ENCODE assay signal across 22 mouse cellular contexts in genomic region chr14:120845172-120845571, GRCm38 (mm10).
A peak's percentile ranks its signal among the peaks of the same experiment; 100 is the strongest.
DNase-seq lines count a peak whose midpoint lies in the region; ATAC-seq and TF ChIP-seq lines count a peak whose summit lies in the region.
"Had no signal": no experiment of that assay in that cellular context is flagged by ENCODE, and none has a peak within 500 bp of the region (broad histone marks: within the 10 kb centered on the region; RNA-seq: fewer than 3 reads in every experiment).

No protein-coding gene starts in this region.

- H3K9me3 ChIP-seq in heart, embryonic 12.5 days (replicated peaks): no peaks in the 10 kb centered on the region
- no peaks in the 10 kb centered on the region for H3K9me3 ChIP-seq in heart, embryonic 11.5 days (replicated peaks; ENCODE audit: control insufficient read depth, low read length)
- H3K9me3 ChIP-seq: embryonic facial prominence, embryonic 10.5 days; embryonic facial prominence, embryonic 12.5 days; forebrain, embryonic 13.5 days; forebrain, embryonic 15.5 days had no signal

- H3K27ac ChIP-seq in heart, embryonic 12.5 days (ENCODE audit: poor library complexity, severe bottlenecking): peak overlapping the region; percentile 92
- H3K27ac ChIP-seq in heart, embryonic 11.5 days (ENCODE audit: low read depth, low read length): no peak overlapping the region
- no peak overlapping the region for H3K27ac ChIP-seq in thymus, adult 2 months (ENCODE audit: control insufficient read depth, insufficient read depth, low read length)
- H3K27ac ChIP-seq: embryonic facial prominence, embryonic 10.5 days; embryonic facial prominence, embryonic 12.5 days; forebrain, embryonic 13.5 days; forebrain, embryonic 15.5 days had no signal

- DNase-seq in ES-CJ7 (ENCODE audit: low read depth, low spot score): peak; percentile 52
- peak; percentile 66 for DNase-seq in R1 (ENCODE audit: low read depth, low spot score)
- no peak for DNase-seq in thymus, postnatal 36 days
- DNase-seq in thymus, adult 2 months: no peak
- DNase-seq: adrenal gland, adult 8-10 months; adrenal gland, postnatal 14 days; adrenal gland, postnatal 36 days; cerebellum, adult 11-12 months; cerebellum, adult 2 months; cerebellum, adult 9-10 months; cerebellum, postnatal 10 days; cerebellum, postnatal 25 days; forebrain, postnatal 0 days had no signal

- peaks cover 32% of the 10 kb centered on the region for H3K4me1 ChIP-seq in heart, embryonic 12.5 days (replicated peaks)
- H3K4me1 ChIP-seq in heart, embryonic 11.5 days (ENCODE audit: control insufficient read depth, insufficient read depth, low read length): peaks cover 18% of the 10 kb centered on the region; the same call in 1 of the 2 replicates
- no peaks in the 10 kb centered on the region for H3K4me1 ChIP-seq in thymus, adult 2 months (replicated peaks; ENCODE audit: control insufficient read depth, insufficient read depth, low read length)

- H3K9ac ChIP-seq in heart, embryonic 12.5 days: no peak overlapping the region
- H3K9ac ChIP-seq in heart, embryonic 11.5 days (ENCODE audit: low read depth, low read length): no peak overlapping the region
- H3K9ac ChIP-seq: embryonic facial prominence, embryonic 12.5 days; forebrain, embryonic 13.5 days; forebrain, embryonic 15.5 days; forebrain, postnatal 0 days had no signal

- TF ChIP-seq POLR2A in thymus, adult 2 months (IDR thresholded peaks at IDR 0.05; ENCODE audit: control insufficient read depth, extremely low read depth, insufficient read depth, low read length, poor library complexity): no peak

- H3K4me3 ChIP-seq in heart, embryonic 12.5 days: no peak overlapping the region
- H3K4me3 ChIP-seq in heart, embryonic 11.5 days (ENCODE audit: low read depth, low read length): no peak overlapping the region
- H3K4me3 ChIP-seq in thymus, adult 2 months (ENCODE audit: control insufficient read depth, insufficient read depth, low read length): no peak overlapping the region
- H3K4me3 ChIP-seq: embryonic facial prominence, embryonic 10.5 days; embryonic facial prominence, embryonic 12.5 days; forebrain, embryonic 13.5 days; forebrain, embryonic 15.5 days had no signal

- H3K36me3 ChIP-seq in heart, embryonic 12.5 days: no peaks in the 10 kb centered on the region
- no peaks in the 10 kb centered on the region for H3K36me3 ChIP-seq in heart, embryonic 11.5 days (ENCODE audit: control insufficient read depth, insufficient read depth, low read length)
- H3K36me3 ChIP-seq in thymus, adult 2 months (ENCODE audit: control insufficient read depth, insufficient read depth, low read length): no peaks in the 10 kb centered on the region
- H3K36me3 ChIP-seq: embryonic facial prominence, embryonic 10.5 days; embryonic facial prominence, embryonic 12.5 days; forebrain, embryonic 15.5 days; G1E had no signal

- no peak for TF ChIP-seq CTCF in thymus, adult 2 months (IDR thresholded peaks at IDR 0.05; ENCODE audit: borderline replicate concordance, control insufficient read depth, extremely low read depth, insufficient read depth, low read length, poor library complexity)

- no peak for ATAC-seq in heart, embryonic 12.5 days (ENCODE audit: insufficient number of reproducible peaks, low FRiP score)
- no peak for ATAC-seq in heart, embryonic 11.5 days (replicated peaks; ENCODE audit: insufficient number of reproducible peaks, low FRiP score, low TSS enrichment)
- ATAC-seq: activated CD4-positive, CD25-positive, alpha-beta regulatory T cell, adult 4 months; forebrain, embryonic 13.5 days; forebrain, embryonic 15.5 days; forebrain, postnatal 0 days; Patski had no signal

- 75% methylated on average over 2 of the region's 2 CpGs for WGBS in heart, embryonic 12.5 days
- whole genome bisulfite sequencing in heart, embryonic 11.5 days (ENCODE audit: insufficient replicate concordance): 73% methylated on average over 2 of the region's 2 CpGs
- 92% methylated on average over 2 of the region's 2 CpGs for WGBS in thymus, adult 2 months

- H3K4me2 ChIP-seq in heart, embryonic 12.5 days: no peak overlapping the region
- no peak overlapping the region for H3K4me2 ChIP-seq in heart, embryonic 11.5 days
- H3K4me2 ChIP-seq: embryonic facial prominence, embryonic 12.5 days; forebrain, embryonic 13.5 days; forebrain, embryonic 15.5 days had no signal

- H3K27me3 ChIP-seq in heart, embryonic 12.5 days (replicated peaks): no peaks in the 10 kb centered on the region
- no peaks in the 10 kb centered on the region for H3K27me3 ChIP-seq in heart, embryonic 11.5 days (ENCODE audit: control insufficient read depth, insufficient read depth, low read length)
- H3K27me3 ChIP-seq in thymus, adult 2 months (ENCODE audit: control insufficient read depth, insufficient read depth, low read length): no peaks in the 10 kb centered on the region
- H3K27me3 ChIP-seq: embryonic facial prominence, embryonic 12.5 days; forebrain, embryonic 13.5 days; forebrain, embryonic 15.5 days; Patski had no signal

Comparison
In these comparisons a context has a peak if more than half of its experiments do, and no peak if none do; other contexts are left out.
1. DNase-seq: peak in ES-CJ7 (single experiment) and R1 (single experiment); none in thymus, postnatal 36 days (0 of 2) and thymus, adult 2 months (single experiment).